Mouse (Mus musculus) spleen, adult 10 weeks (tissue): ENCODE measurements around the gene Trim45. TPM values are rescaled to one million over a fixed set of nuclear protein-coding genes. Genes with fewer than 3 reads are reported as not detected.

Source experiments
- polyA plus RNA-seq: library from polyadenylated mRNA; stranded (reverse); fragments of 350-450 nt; fragmentation: Illumina TruSeq; extraction: RNeasy Lipid Tissue Mini Kit (QIAGEN cat#74804); gene quantifications from one replicate; pipeline ENCODE4 v1.2.3, GENCODE M21; 2015; ENCODE audit warnings: low replicate concordance; ENCODE audit not compliant: insufficient read depth

The Trim45 gene
- polyA plus RNA-seq = 1.0 TPM

DNA sequence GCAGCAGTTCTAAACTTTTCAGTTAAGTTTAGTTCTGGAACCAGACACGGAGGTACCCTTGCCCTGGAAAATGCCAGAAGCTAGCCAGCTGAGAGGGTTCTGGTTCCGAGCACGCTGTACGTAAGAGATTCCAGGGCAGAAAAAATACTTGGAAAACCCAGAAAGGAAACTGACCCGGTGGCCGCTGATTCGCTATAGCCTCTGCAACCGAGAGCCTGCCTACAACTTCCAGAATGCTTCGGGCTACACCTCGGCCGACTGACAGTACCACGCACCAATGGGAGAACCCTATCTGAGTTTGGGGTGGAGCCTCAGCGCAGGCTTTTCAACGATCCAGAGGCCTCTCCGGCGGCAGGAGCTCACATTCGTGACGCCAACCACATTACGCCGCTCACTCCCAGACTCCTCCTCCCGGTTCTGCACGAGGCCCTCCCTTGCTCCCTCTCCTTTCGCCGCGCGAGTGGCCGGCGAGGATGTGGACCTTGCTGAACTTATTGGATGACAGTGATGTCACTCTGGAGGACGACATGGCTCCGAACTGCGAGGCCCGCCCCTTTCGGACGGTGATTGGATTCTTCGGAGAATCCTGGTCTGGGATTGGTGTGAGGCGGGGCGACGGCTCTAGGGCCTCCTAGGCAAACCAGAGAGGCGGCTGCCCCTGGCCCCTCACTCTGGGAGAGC, at the start of gene Trim45:
Gene Trim45 (plus strand): TSS at position 378 of the 681 bp plus-strand sequence.

DNA sequence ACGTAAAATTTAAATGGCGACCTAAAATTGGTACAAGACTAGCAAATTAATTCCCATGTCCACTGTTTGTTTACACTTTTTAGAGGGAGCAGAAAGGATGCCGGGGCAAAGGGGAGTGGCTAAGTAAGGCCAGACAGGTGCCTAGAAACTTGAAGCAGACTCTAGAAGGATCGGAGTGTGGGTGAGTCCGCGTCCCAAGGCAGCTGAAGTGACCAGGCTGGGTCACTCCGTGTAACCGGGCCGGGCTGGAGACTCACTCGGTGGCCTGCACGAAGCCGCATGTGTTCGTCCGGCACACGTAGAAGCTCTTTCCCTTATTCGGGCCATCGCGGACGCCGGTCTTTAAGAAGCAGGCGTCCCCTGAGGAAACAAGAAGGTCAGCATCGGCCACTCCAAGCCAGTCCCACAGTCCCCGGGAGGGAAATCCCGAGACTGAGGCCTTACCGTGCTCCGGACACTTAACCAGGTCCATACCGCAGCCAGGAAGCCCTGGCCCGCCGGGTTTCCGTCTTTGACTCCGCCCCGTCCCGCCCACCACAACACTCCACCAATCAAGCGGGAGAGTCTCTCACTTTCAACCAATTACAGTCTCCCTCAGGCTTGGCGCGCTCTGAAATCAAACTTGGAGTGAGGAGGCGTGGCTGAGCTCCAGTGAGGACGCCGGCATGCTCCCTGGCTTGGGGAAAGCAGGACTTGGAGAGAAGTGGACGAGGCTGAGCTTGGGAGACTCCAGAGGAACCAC, 47.3 kb downstream of the Trim45 start, which contains the start of gene Ttf2:
Gene Ttf2 (minus strand): TSS at position 488 of the 742 bp plus-strand sequence.

Other genes with a start within 250 kb of the Trim45 start
- 36.1 TPM for gene Man1a2, start 236.7 kb upstream of the Trim45 start, polyA plus RNA-seq
- 0.11 TPM for gene Vtcn1, start 96.7 kb upstream of the Trim45 start, polyA plus RNA-seq
- 14.3 TPM for gene Ttf2, start 47.5 kb downstream of the Trim45 start, polyA plus RNA-seq
- gene Cd101, start 107.4 kb downstream of the Trim45 start, polyA plus RNA-seq = 2.7 TPM
- gene Ptgfrn, start 188.1 kb downstream of the Trim45 start, polyA plus RNA-seq = 6.2 TPM